In the genomic region with DNA sequence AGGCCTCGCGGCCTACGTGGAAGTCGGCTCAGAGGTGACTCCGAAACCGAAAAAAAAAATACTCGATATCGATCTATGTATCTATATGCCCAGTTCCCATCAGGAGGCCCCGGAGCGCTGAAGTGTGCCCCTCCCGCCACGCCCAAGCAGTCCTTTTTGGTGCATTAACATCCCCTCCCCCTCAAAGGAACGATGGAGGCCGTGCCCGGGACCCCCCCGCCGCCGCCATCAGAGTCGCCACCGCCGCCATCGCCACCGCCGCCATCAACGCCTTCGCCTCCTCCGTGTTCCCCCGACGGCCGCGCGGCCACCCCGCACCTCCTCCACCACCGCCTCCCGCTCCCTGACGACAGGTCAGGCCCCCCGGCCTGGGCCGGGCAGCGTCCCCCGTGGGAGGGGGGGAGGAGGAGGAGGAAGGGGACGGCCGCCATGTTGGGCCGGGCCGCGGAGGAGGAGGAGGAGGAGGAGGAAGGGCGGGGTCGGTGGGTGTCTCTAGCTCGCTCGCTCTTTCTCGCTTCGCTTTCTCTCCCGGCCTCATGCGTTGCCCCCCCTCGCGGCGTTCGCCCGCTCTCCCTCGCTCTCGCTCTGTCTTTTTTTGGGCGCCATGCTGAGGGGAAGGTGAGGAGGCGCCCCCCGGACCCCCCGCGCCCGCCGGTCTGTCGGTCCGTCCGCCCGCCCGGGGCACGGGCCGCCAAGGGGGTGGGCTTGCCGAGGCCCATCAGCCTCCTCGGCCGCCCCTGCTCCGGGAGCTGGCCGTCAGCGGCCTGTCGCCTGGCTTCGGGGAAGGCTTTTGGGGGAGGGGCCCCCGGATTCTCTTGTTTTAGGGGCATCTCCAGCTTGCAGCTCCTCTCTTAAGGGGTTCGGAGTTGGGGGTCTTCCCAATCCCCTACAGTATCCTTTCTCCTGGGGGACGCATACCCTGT, we compare ENCODE assay signal across 8 mouse cellular contexts. TPM values are rescaled to one million over a fixed set of nuclear protein-coding genes. Genes with fewer than 3 reads are reported as not detected.
DNase-seq lines count a peak whose midpoint lies in the region; ATAC-seq and TF ChIP-seq lines count a peak whose summit lies in the region.

A gene (plus strand): TSS at position 222 of the 923 bp plus-strand sequence.

- no peak for TF ChIP-seq CTCF in small intestine, adult 2 months (IDR thresholded peaks at IDR 0.05; ENCODE audit: extremely low read depth, insufficient read length, insufficient replicate concordance, low read depth, low read length)

- H3K27me3 ChIP-seq in embryonic facial prominence, embryonic 11.5 days (ENCODE audit: control insufficient read depth, insufficient read depth, low read length), result no peaks in the 10 kb centered on the region
- H3K27me3 ChIP-seq in limb, embryonic 11.5 days (ENCODE audit: control insufficient read depth, insufficient read depth, low read length), result no peaks in the 10 kb centered on the region
- H3K27me3 ChIP-seq in midbrain, embryonic 13.5 days, result no peaks in the 10 kb centered on the region
- H3K27me3 ChIP-seq in small intestine, adult 2 months (ENCODE audit: control insufficient read depth, insufficient read depth, low read length), result no peaks in the 10 kb centered on the region

- H3K4me1 ChIP-seq in embryonic facial prominence, embryonic 11.5 days (ENCODE audit: control insufficient read depth, insufficient read depth, low read length), result peaks cover 6% of the 10 kb centered on the region
- peaks cover 6% of the 10 kb centered on the region; the same call in 1 of the 2 replicates for H3K4me1 ChIP-seq in limb, embryonic 11.5 days (ENCODE audit: control insufficient read depth, insufficient read depth, low read length)
- H3K4me1 ChIP-seq in midbrain, embryonic 13.5 days (replicated peaks), result peaks cover 35% of the 10 kb centered on the region
- peaks cover 26% of the 10 kb centered on the region for H3K4me1 ChIP-seq in small intestine, adult 2 months (ENCODE audit: control insufficient read depth, insufficient read depth, insufficient read length, low read length)

- TF ChIP-seq POLR2A in small intestine, adult 2 months (IDR thresholded peaks at IDR 0.05; ENCODE audit: low read depth, low read length), result peak; percentile 96

- peak within 1 kb of the TSS; percentile 100 for H3K9ac ChIP-seq in embryonic facial prominence, embryonic 11.5 days (replicated peaks; ENCODE audit: low read length)
- H3K9ac ChIP-seq in limb, embryonic 11.5 days (ENCODE audit: low read length), result peak within 1 kb of the TSS; percentile 100
- peak within 1 kb of the TSS; percentile 100 for H3K9ac ChIP-seq in midbrain, embryonic 13.5 days (replicated peaks)

- no peaks in the 10 kb centered on the region for H3K9me3 ChIP-seq in embryonic facial prominence, embryonic 11.5 days (replicated peaks; ENCODE audit: control insufficient read depth, low read length)
- no peaks in the 10 kb centered on the region for H3K9me3 ChIP-seq in limb, embryonic 11.5 days (ENCODE audit: control insufficient read depth, low read length)
- no peaks in the 10 kb centered on the region for H3K9me3 ChIP-seq in midbrain, embryonic 13.5 days

- H3K27ac ChIP-seq in embryonic facial prominence, embryonic 11.5 days (replicated peaks; ENCODE audit: low read depth, low read length), result peak within 1 kb of the TSS; percentile 100
- peak within 1 kb of the TSS; percentile 100 for H3K27ac ChIP-seq in limb, embryonic 11.5 days (replicated peaks; ENCODE audit: low read depth, low read length)
- peak within 1 kb of the TSS; percentile 100 for H3K27ac ChIP-seq in midbrain, embryonic 13.5 days
- H3K27ac ChIP-seq in small intestine, adult 2 months (ENCODE audit: insufficient read depth, low read depth, low read length), result peak within 1 kb of the TSS; percentile 100

- peak within 1 kb of the TSS; percentile 92 for H3K4me3 ChIP-seq in embryonic facial prominence, embryonic 11.5 days (ENCODE audit: low read depth, low read length)
- H3K4me3 ChIP-seq in limb, embryonic 11.5 days (ENCODE audit: low read depth, low read length), result peak within 1 kb of the TSS; percentile 89
- H3K4me3 ChIP-seq in midbrain, embryonic 13.5 days (replicated peaks), result peak within 1 kb of the TSS; percentile 82
- H3K4me3 ChIP-seq in small intestine, adult 2 months (ENCODE audit: low read depth, low read length), result peak within 1 kb of the TSS; percentile 76

- peak; percentile 87 for DNase-seq in layer of hippocampus, adult 11-12 months (ENCODE audit: low spot score)
- no peak for DNase-seq in layer of hippocampus, adult 9-10 months (ENCODE audit: low spot score)
- DNase-seq in embryonic facial prominence, embryonic 11.5 days (ENCODE audit: low spot score), result peak; percentile 93
- DNase-seq in kidney, adult 11 months, result peak; percentile 83
- peak; percentile 94 for DNase-seq in limb, embryonic 11.5 days (ENCODE audit: low spot score)

- H3K36me3 ChIP-seq in embryonic facial prominence, embryonic 11.5 days (replicated peaks; ENCODE audit: control insufficient read depth, insufficient read depth, low read depth, low read length), result no peaks in the 10 kb centered on the region
- H3K36me3 ChIP-seq in limb, embryonic 11.5 days (ENCODE audit: control insufficient read depth, insufficient read depth, low read length), result no peaks in the 10 kb centered on the region
- no peaks in the 10 kb centered on the region for H3K36me3 ChIP-seq in midbrain, embryonic 13.5 days
- no peaks in the 10 kb centered on the region; the same call in 1 of the 2 replicates for H3K36me3 ChIP-seq in small intestine, adult 2 months (ENCODE audit: control insufficient read depth, insufficient read depth, low read length)

- ATAC-seq in embryonic facial prominence, embryonic 11.5 days (replicated peaks; ENCODE audit: insufficient number of reproducible peaks, low FRiP score, low TSS enrichment, low read depth), result peak; percentile 19
- peak; percentile 36 for ATAC-seq in granulocyte monocyte progenitor cell, adult 5-6 weeks (replicated peaks; ENCODE audit: poor library complexity, severe bottlenecking)
- peak; percentile 31 for ATAC-seq in limb, embryonic 11.5 days (ENCODE audit: insufficient number of reproducible peaks, low FRiP score, low TSS enrichment, low read depth)
- peak; percentile 43 for ATAC-seq in midbrain, embryonic 13.5 days

- WGBS in embryonic facial prominence, embryonic 11.5 days, result under 1% methylated on average over 63 of the region's 85 CpGs
- under 1% methylated on average over 50 of the region's 85 CpGs for WGBS in limb, embryonic 11.5 days
- under 1% methylated on average over 38 of the region's 85 CpGs for WGBS in midbrain, embryonic 13.5 days
- WGBS in small intestine, adult 2 months, result under 1% methylated on average over 76 of the region's 85 CpGs

- H3K4me2 ChIP-seq in embryonic facial prominence, embryonic 11.5 days (ENCODE audit: low read depth, low read length), result peak within 1 kb of the TSS; percentile 90
- peak within 1 kb of the TSS; percentile 87 for H3K4me2 ChIP-seq in limb, embryonic 11.5 days (ENCODE audit: low read depth, severe bottlenecking)
- peak within 1 kb of the TSS; percentile 90 for H3K4me2 ChIP-seq in midbrain, embryonic 13.5 days (replicated peaks)

RNA-seq across cellular contexts. Expression of the gene that starts here (rescaled TPM):
- polyA plus RNA-seq in embryonic facial prominence, embryonic 11.5 days (2014; fragmentation: Nextera tagmentation; extraction: Ambion mirVana), result 13.7 and 14.6 TPM in 2 replicates
- total RNA-seq in granulocyte monocyte progenitor cell, adult 5-6 weeks (2014; fragmentation: Nextera tagmentation), result 42.3 and 57.9 TPM in 2 replicates
- 20.9 and 40.7 TPM in 2 replicates for total RNA-seq in granulocyte monocyte progenitor cell, adult 5-6 weeks (2017)
- 18.6 and 20.0 TPM in 2 replicates for polyA plus RNA-seq in limb, embryonic 11.5 days (2014; fragmentation: Nextera tagmentation; extraction: Ambion mirVana)
- polyA plus RNA-seq in midbrain, embryonic 13.5 days (2015; fragmentation: Nextera tagmentation; extraction: Ambion mirVana), result 18.2 and 22.1 TPM in 2 replicates
- 23.3 and 60.6 TPM in 2 replicates for polyA plus RNA-seq in small intestine, adult 2 months (2012; rRNA removed)
